Comparison of ENCODE assay signal across 14 mouse cellular contexts in the genomic region with DNA sequence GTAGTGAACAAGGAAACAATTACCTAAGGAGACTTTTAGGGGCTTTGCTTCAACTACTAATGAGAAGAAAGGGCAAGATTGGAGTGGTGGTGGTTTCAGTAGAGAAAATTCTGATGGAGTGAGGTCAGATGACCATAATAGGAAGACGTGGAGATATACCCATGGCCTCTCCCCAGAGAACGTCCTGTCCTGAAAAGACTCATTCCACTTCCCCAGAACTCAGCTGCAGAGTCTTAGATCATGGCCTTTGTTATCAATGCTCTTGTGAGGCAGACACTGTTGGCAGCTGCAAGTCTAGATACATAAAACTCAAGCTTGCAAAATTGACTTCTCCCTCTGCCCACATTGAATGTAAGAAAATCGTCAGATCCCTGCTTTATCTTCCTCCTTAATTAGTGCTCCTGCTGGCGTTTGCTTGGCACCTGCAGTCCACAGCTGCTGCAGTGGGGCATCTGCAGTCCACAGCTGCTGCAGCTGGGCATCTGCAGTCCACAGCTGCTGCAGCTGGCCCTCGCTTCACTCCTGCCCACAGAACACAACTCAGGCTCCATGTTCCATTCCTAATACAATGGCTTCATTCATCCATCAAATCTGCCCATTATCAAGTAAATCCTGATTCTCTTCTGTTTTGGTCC.
DNase-seq lines count a peak whose midpoint lies in the region; ATAC-seq lines count a peak whose summit lies in the region.
"Had no signal": no experiment of that assay in that cellular context is flagged by ENCODE, and none has a peak within 500 bp of the region (broad histone marks: within the 10 kb centered on the region; RNA-seq: fewer than 3 reads in every experiment).

No protein-coding gene starts in this region.

- no peak overlapping the region for H3K9ac ChIP-seq in hindbrain, embryonic 11.5 days (ENCODE audit: low read depth, low read length)
- no peak overlapping the region for H3K9ac ChIP-seq in hindbrain, embryonic 12.5 days
- H3K9ac ChIP-seq: lung, embryonic 15.5 days; neural tube, embryonic 15.5 days had no signal

- H3K36me3 ChIP-seq in hindbrain, embryonic 11.5 days (ENCODE audit: control insufficient read depth, insufficient read depth, low read length) = no peaks in the 10 kb centered on the region
- no peaks in the 10 kb centered on the region for H3K36me3 ChIP-seq in hindbrain, embryonic 12.5 days
- H3K36me3 ChIP-seq in limb, embryonic 10.5 days = no peaks in the 10 kb centered on the region
- H3K36me3 ChIP-seq: lung, embryonic 15.5 days; neural tube, embryonic 15.5 days had no signal

- 29% methylated on average over 5 of the region's 5 CpGs for whole genome bisulfite sequencing in hindbrain, embryonic 11.5 days
- 27% methylated on average over 5 of the region's 5 CpGs for WGBS in hindbrain, embryonic 12.5 days
- WGBS in limb, embryonic 10.5 days = 67% methylated on average over 5 of the region's 5 CpGs

- H3K27ac ChIP-seq in hindbrain, embryonic 11.5 days (ENCODE audit: low read depth, low read length) = no peak overlapping the region
- no peak overlapping the region for H3K27ac ChIP-seq in hindbrain, embryonic 12.5 days
- no peak overlapping the region for H3K27ac ChIP-seq in limb, embryonic 10.5 days
- H3K27ac ChIP-seq: lung, embryonic 15.5 days; neural tube, embryonic 15.5 days had no signal

- DNase-seq in embryo, embryonic 10.5 days (ENCODE audit: low spot score) = peak; percentile 17
- no peak for DNase-seq in embryo, embryonic 9.5 days (ENCODE audit: extremely low spot score)
- peak; percentile 35 for DNase-seq in hindbrain, embryonic 11.5 days (ENCODE audit: low spot score)
- DNase-seq in NIH3T3 (ENCODE audit: low read depth) = peak; percentile 33
- peak; percentile 38 for DNase-seq in limb, embryonic 10.5 days (ENCODE audit: low spot score)
- DNase-seq in ovary, postnatal 14 days (ENCODE audit: low spot score) = no peak
- DNase-seq in adrenal gland, adult 2 months = no peak
- DNase-seq: cerebellum, adult 11 months; cerebellum, postnatal 25 days; kidney, postnatal 10 days had no signal

- H3K4me3 ChIP-seq in hindbrain, embryonic 11.5 days (ENCODE audit: low read depth, low read length) = no peak overlapping the region
- H3K4me3 ChIP-seq in hindbrain, embryonic 12.5 days = no peak overlapping the region
- no peak overlapping the region for H3K4me3 ChIP-seq in limb, embryonic 10.5 days
- H3K4me3 ChIP-seq: lung, embryonic 15.5 days; neural tube, embryonic 15.5 days had no signal

- H3K9me3 ChIP-seq in hindbrain, embryonic 11.5 days (ENCODE audit: control insufficient read depth, low read length) = no peaks in the 10 kb centered on the region
- H3K9me3 ChIP-seq in hindbrain, embryonic 12.5 days (replicated peaks) = no peaks in the 10 kb centered on the region
- H3K9me3 ChIP-seq in limb, embryonic 10.5 days (replicated peaks) = no peaks in the 10 kb centered on the region
- H3K9me3 ChIP-seq: lung, embryonic 15.5 days; neural tube, embryonic 15.5 days had no signal

- H3K27me3 ChIP-seq in hindbrain, embryonic 11.5 days (ENCODE audit: control insufficient read depth, insufficient read depth, low read length) = no peaks in the 10 kb centered on the region
- H3K27me3 ChIP-seq in hindbrain, embryonic 12.5 days = no peaks in the 10 kb centered on the region
- H3K27me3 ChIP-seq in limb, embryonic 10.5 days (ENCODE audit: low read depth, poor library complexity, severe bottlenecking) = no peaks in the 10 kb centered on the region
- H3K27me3 ChIP-seq: lung, embryonic 15.5 days; neural tube, embryonic 15.5 days had no signal

- no peak overlapping the region for H3K4me2 ChIP-seq in hindbrain, embryonic 11.5 days (replicated peaks; ENCODE audit: low read depth, low read length)
- H3K4me2 ChIP-seq in hindbrain, embryonic 12.5 days (replicated peaks) = no peak overlapping the region
- H3K4me2 ChIP-seq: lung, embryonic 15.5 days; neural tube, embryonic 15.5 days had no signal

- no peaks in the 10 kb centered on the region; the same call in 1 of the 2 replicates for H3K4me1 ChIP-seq in hindbrain, embryonic 11.5 days (replicated peaks; ENCODE audit: control insufficient read depth, insufficient read depth, low read length)
- peaks cover 10% of the 10 kb centered on the region; the same call in 1 of the 2 replicates for H3K4me1 ChIP-seq in hindbrain, embryonic 12.5 days
- H3K4me1 ChIP-seq in limb, embryonic 10.5 days = peaks cover 42% of the 10 kb centered on the region
- H3K4me1 ChIP-seq: lung, embryonic 15.5 days; neural tube, embryonic 15.5 days had no signal

- ATAC-seq in hindbrain, embryonic 11.5 days (ENCODE audit: low FRiP score) = no peak
- ATAC-seq in hindbrain, embryonic 12.5 days (ENCODE audit: low FRiP score) = no peak
- ATAC-seq: forebrain, embryonic 16.5 days had no signal

Comparison
In these comparisons a context has a peak if more than half of its experiments do, and no peak if none do; other contexts are left out.
1. DNase-seq: peak in embryo, embryonic 10.5 days (single experiment), hindbrain, embryonic 11.5 days (single experiment), NIH3T3 (single experiment) and limb, embryonic 10.5 days (single experiment); none in embryo, embryonic 9.5 days (single experiment), ovary, postnatal 14 days (single experiment) and adrenal gland, adult 2 months (single experiment).